Mouse (Mus musculus): ENCODE measurements around the gene Slc25a26.

- TF ChIP-seq CTCF (IDR thresholded peaks at IDR 0.05; ENCODE audit: control insufficient read depth, insufficient read depth, insufficient read length) (no peak), MYOG (IDR thresholded peaks at IDR 0.05; ENCODE audit: control insufficient read depth, extremely low read depth, insufficient read length) (no peak), MAX (IDR thresholded peaks at IDR 0.05) (no peak), USF1 (IDR thresholded peaks at IDR 0.05; ENCODE audit: low read depth) (no peak), MYOD1 (IDR thresholded peaks at IDR 0.05; ENCODE audit: control insufficient read depth, insufficient read length, low read depth) (no peak), CEBPB (IDR thresholded peaks at IDR 0.05; ENCODE audit: low read depth) (no peak)
Measured at GRCm38 (mm10) chr6:94537652-94538051, 37.5 kb downstream of the Slc25a26 start.
